Mouse (Mus musculus) T-cell, adult 2 months (primary cell): Measurements from ENCODE around the gene Rnf207.
A peak's percentile ranks its signal among the peaks of the same experiment; 100 is the strongest.

ENCODE experiments used
- DNase-seq: peaks from one replicate; pipeline ENCODE4 v3.0.0; 2022; ENCODE audit warnings: low spot score

Gene Rnf207

DNA sequence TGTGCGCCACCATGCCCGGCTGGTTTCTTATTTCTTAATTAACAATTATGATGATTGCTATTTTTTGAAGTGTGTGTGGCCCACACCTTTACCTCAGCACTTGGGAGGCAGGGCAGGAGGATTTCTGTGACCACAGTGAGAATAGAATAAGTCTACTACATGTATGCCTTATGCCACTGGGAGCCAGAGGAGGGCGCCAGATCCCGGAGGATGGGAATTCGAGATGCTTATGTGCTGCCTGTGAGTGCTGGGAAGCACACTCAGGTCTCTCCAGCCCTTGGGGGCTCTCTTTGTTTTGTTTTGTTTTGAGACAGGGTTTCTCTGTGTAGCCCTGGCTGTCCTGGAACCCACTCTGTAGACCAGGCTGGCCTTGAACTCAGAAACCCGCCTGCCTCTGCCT is 9.9 kb upstream of the Rnf207 start:
- peak; percentile 55 for DNase-seq

GRCm38 (mm10) chr4:152326543-152326942 is 7.8 kb upstream of the Rnf207 start:
- no peak for DNase-seq

DNA sequence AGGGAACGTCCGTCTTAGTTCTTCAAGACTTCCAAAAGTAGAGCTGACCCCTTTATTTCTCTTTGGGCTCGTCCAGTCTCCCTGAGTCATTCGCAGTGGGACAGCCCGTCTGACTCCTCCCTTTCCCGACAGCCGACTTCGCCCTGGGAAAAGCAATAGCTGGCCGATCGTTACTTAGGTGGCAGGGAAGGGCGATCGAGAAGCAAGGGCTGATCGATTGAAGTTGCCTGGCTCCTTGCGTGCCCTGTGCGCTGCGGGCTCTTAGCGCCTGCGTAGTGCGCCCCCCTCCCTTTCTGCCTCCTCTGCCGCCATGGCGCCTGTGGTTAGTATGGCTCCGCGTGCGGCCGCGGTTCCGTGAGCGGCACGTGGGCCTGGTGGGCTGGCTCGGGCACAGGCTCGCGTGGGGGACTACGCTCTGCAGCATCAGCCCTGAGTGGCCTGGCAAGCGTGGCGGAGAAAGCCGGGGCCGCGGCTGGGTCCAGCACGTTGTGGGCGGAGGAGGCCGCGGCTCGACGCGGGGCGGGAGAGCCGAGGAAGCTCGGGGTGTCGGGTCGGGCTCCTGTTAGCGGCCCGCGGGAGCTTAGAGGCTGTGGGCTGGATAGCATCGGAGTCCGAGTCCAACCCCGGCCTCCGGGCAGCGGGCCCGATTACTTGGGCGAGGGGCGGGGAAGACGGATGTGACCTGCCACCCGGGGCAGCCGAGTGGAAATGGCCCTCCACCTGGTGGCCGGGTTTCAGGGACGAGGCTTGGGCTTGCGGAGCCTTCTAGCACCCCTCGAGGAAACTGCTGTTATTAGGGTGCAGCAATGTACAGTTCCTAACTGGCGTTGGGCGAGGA is 7.0 kb upstream of the Rnf207 start, which contains the start of gene Rpl22:
Gene Rpl22, plus strand, starts transcription at position 169 of the 838 bp plus-strand sequence.
- DNase-seq, result peak; percentile 97

DNA sequence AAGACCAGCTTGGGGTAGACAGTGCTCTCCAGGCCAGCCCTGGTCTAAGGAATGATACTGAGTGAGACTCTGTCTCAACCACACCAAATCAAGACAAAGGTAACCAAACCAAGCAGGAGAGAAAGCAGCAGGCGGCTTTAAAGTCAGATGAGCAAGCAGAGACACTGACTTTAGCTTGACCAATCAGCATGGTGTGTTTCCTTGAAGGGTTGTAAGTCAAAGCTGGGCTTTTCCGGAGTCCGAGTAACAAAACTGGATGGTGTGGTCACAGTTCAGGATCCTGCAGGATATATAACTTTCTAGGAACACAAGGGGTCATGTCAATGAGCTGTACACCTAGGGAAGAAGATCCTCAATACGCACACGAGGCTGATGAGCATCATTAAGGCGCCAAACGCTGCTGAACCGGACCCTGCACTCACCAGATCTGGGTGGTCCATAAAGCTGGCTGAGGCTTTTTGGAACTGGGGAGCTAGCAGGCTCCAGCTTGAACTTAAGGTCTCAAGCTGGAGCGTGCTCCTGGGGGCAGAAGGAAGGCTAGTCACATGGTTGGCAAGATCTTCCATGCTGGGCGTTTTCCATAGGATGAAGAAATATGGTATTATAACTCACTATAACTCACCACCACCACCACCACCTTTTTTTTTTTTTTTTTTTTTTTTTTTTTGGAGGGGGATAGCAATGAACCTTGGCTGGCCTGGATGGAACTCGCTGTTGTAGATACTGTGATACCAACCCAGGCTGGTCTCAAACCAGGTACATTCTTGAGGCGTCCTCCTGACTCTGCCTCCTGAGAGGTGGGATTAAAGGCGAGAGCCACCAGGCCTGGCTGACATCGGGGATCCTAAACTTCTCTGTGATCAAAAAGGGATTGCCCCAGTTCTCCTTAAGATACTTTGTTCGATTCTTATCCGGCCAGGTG is 6.1 kb upstream of the Rnf207 start:
- DNase-seq, result no peak

GRCm38 (mm10) chr4:152321464-152321863 is 2.7 kb upstream of the Rnf207 start:
- no peak for DNase-seq

- DNase-seq, result no peak
Observed at GRCm38 (mm10) chr4:152317631-152318033, 1.2 kb downstream of the Rnf207 start.

- no peak for DNase-seq
Observed at GRCm38 (mm10) chr4:152315498-152316213, 3.1 kb downstream of the Rnf207 start.

DNA sequence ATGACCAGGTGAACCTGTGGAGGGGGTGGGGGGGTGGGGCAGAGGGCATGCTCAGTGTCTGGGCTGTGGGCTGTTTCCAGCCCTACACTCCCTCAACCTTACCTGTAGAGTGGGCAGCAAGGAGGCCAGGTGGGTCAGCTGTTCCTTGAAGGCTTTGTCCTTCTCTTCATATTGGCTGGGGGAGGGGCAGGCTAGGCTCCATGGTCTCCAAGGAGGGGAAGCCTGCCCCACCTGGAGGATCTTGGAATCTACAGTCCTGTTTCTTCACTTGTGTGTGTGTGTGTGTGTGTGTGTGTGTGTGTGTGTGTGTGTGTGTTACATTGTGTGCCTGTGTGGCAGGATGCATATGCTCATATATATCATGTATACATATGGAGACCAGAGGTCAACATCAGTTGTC is 4.9 kb downstream of the Rnf207 start:
- no peak for DNase-seq

DNA sequence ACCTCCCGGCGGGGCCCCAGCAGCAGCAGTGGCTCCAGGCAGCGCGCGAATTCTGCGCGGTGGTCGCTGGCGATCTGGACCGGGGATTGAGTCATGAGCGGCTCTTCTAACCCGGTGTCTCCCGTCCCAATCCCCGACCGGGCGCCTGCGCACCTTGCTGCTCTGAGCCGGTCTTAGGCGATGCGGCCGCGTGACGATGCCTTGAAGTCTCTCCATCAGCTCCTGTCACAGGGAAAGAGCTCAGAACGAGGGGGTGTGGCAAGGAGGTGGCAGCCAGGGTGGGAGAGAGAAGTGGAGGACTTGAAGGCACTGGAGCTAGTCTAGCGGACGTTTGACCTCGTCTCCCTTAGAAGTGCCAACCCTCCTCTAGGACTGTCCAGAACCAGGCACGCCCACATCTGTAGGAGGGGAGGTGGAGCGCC is 5.6 kb downstream of the Rnf207 start:
- DNase-seq, result peak; percentile 25

DNA sequence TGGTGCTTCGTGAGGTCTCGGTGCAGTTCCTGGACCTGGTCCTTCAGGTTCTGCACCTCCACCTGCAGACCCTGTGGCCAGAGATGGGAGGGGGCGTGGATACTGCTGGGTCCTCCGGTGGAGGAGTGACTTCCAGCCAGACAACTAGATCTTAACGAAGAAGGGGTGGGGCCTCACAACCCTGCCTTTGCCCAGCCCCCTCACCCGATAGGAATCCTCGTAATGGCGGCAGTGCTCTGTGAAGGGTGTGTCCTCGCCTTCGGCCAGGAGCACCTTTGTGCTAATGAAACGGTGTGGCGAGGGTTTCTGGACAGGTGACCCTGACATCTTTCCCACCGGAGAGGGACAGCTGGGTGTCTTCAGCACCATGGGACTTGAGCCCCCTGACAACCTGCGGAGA is 6.6 kb downstream of the Rnf207 start:
- no peak for DNase-seq

GRCm38 (mm10) chr4:152307542-152307941 is 11.3 kb downstream of the Rnf207 start:
- no peak for DNase-seq

DNA sequence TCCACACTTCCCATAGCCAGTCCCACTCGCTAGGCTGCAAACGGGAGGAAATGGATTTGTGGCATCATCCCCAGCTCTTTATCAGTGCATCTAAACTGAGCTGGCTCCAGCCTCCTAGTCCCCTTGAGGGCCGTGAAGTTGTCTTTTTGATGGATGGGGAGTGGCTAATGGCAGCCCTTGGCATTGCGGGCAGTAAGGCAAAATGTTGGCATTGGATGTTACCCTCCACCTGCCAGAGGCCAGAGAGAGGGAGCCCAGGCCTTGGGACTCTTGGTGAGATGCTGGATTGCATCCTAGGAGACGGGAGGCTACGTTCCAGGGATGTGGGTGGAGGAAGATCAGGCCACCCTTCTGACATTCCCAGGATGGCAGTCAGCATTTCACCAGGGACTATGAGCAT is 12.8 kb downstream of the Rnf207 start:
- DNase-seq, result no peak

DNA sequence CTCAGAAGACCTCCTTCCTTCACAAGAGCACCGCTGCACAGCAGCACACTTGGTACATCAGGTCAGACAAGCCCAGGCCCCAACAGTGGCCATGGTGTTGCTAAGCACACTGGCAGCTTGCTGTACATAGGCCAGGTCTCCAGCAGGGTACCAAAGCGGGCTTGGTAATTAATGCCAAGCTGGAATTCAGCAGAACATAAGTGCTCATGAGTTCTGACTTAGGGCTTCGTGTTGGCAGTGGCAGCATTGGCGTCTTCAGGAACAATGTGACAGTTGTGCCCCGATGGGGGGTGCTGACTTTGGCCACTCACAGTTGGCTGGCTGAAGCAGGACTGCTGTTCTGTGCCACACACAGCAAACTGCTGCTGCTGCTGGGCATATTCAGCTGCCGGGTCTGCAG is 14.1 kb downstream of the Rnf207 start:
- DNase-seq, result no peak

DNA sequence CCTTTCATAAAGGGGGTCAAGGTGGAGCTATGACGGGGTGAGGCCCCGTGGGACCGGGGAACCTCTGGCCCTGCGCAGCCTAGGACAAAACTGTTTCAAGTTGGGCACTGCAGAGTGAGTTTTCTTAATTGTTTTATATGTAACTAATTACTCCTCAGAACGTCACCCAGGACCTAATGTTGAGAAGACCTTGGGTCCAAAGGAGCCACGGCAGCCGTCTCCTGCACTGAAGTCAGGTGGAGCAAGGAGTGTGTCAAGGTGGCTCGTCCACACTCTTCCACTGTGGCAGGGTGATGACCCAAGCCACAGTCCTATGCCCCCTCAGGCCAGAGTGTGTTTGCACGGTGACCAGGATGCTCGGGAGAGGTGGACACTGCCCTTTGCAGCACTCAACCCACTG is 15.6 kb downstream of the Rnf207 start:
- DNase-seq, result no peak

- DNase-seq, result no peak
Observed at GRCm38 (mm10) chr4:152302012-152302411, 16.8 kb downstream of the Rnf207 start.

- no peak for DNase-seq
Observed at GRCm38 (mm10) chr4:152300375-152300774, 18.4 kb downstream of the Rnf207 start.

DNA sequence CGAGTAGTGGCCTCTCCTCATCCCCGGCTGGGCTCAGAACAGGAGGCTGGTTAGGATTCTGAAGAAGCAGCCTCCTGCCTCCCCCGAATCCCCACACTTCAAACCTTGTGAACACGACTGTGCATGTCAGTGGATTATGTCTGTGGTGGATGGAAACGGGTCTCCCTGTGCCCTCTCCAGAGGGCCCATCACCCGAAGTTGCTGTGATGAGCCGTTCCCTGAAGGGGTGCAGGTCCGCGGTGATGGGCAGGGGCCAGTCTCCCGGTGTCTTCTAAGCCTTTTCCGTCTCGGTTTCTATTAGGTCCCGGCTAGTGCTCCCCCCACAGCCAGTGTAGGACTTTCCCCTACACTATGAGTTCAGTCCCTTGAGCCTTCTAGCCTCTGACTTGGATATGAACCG is 20.0 kb downstream of the Rnf207 start:
- DNase-seq, result no peak

DNA sequence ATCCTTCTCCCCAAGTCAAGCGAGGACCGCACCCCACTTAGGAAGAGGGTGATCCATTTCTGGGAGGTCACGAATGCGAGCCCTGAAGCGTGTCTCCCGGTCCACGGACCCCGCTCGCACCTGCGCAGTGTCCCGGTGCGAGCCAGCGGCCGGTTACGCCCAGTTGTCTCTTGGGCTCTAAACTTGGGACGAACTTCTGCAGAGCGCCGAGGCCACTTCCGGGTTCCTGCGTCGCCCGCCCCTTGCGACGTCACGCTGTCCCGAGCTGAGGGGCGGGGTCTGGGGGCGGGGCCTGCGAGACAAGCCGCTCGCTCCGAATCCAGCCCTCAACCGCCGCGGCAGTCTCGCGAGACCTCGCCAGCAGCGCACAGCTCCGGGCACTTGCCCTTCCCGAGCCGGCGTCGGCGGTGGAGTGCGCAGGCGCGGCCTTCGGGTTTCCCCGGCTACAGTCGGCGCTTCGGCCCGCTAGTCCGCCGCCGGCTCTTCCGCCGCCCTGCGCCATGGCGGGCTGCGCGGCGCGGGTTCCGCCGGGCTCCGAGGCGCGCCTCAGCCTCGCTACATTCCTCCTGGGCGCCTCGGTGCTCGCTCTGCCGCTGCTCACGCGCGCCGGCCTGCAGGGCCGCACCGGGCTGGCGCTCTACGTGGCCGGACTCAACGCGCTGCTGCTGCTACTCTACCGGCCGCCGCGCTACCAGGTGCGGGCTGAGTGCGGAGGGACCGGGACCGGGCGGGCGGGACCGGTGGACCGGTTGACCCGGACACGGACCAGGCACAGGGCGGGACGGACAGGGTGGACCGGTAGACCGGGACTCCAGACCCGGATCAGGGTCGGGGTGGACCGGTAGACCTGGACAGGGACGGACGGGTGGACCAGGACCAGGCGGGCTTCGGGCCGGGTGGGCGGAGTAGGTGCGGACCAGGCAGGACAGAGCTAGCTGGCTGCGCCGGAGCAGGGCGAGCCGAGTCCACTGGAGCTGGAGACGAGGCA is 21.6 kb downstream of the Rnf207 start, which contains the start of gene Icmt:
Gene Icmt, plus strand, starts transcription at position 354 of the 988 bp plus-strand sequence.
- peak; percentile 100 for DNase-seq

DNA sequence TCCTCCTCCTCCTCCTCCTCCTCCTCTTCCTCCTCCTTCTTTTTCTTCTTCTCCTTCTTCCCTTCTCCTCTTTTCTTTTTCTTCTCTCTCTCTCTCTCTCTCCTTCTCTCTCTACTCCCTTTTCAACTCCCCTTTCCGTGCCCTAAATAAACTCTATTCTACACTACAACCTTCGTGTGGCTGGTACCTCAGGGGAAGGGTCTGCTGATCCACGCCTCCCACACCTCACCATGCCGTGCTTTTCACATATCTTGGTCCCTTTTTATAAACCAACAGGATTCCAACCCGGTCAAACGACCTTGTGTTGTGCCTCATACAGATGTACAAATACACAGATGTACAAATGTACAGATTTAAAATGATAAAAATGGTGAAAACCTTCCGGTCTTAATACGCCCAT is 22.4 kb downstream of the Rnf207 start:
- DNase-seq, result no peak

GRCm38 (mm10) chr4:152295916-152296315 is 22.9 kb downstream of the Rnf207 start:
- peak; percentile 32 for DNase-seq
